Comparison of ENCODE assay signal across 20 mouse cellular contexts in the genomic region with DNA sequence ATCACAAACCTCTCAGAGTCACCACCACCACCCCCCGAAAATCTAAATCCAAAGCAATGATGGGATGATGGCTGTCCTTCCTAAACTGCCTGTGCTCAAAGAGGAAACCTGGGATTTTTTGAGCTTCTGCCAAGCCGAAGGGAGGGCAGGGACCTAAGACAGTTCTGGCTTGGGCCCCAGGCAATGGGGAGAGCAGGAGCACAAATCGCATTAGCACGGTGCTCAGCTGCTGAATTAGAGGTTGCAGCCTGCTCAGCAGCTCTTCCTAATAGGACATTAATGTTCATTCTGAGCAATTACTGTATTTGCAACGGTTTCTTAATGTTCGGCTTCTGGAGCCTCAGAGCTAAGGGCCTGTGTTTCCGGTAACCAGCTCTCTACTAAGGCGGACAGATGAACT. TPM values are rescaled to one million over a fixed set of nuclear protein-coding genes. Genes with fewer than 3 reads are reported as not detected.
DNase-seq lines count a peak whose midpoint lies in the region; ATAC-seq lines count a peak whose summit lies in the region.
"Had no signal": no experiment of that assay in that cellular context is flagged by ENCODE, and none has a peak within 500 bp of the region (broad histone marks: within the 10 kb centered on the region; RNA-seq: fewer than 3 reads in every experiment).

No protein-coding gene starts in this region.

- H3K9me3 ChIP-seq in midbrain, embryonic 13.5 days = no peaks in the 10 kb centered on the region
- no peaks in the 10 kb centered on the region for H3K9me3 ChIP-seq in midbrain, embryonic 10.5 days (replicated peaks)
- H3K9me3 ChIP-seq in hindbrain, embryonic 14.5 days (ENCODE audit: control insufficient read depth, low read length) = no peaks in the 10 kb centered on the region
- H3K9me3 ChIP-seq in neural tube, embryonic 14.5 days (ENCODE audit: control insufficient read depth, low read length) = no peaks in the 10 kb centered on the region
- no peaks in the 10 kb centered on the region for H3K9me3 ChIP-seq in kidney, embryonic 16.5 days (ENCODE audit: low read length)
- H3K9me3 ChIP-seq: embryonic facial prominence, embryonic 15.5 days; limb, embryonic 13.5 days; lung, embryonic 15.5 days had no signal

- DNase-seq in cerebellum, postnatal 10 days = peak; percentile 81 to 82
- DNase-seq in cerebellum, adult 9-11 months = no peak
- no peak for DNase-seq in midbrain, embryonic 10.5 days (ENCODE audit: low spot score)
- no peak for DNase-seq in hindbrain, embryonic 14.5 days (ENCODE audit: low spot score)
- DNase-seq in layer of hippocampus, adult 11-12 months (ENCODE audit: low spot score) = no peak
- DNase-seq: adrenal gland, postnatal 36 days; cerebellum, adult 8-10 months; heart, postnatal 14 days; kidney, adult 8-10 months; kidney, postnatal 36 days; lung, postnatal 4 days had no signal

- ATAC-seq in midbrain, embryonic 13.5 days = 0 out of 2 replicates have a peak, but pooled peaks have one; percentile 18
- ATAC-seq in hindbrain, embryonic 14.5 days (ENCODE audit: low FRiP score) = peak; percentile 86
- peak; percentile 70 for ATAC-seq in neural tube, embryonic 14.5 days (ENCODE audit: low read depth)
- no peak for ATAC-seq in kidney, embryonic 16.5 days (ENCODE audit: low FRiP score, low TSS enrichment)
- ATAC-seq: CD4-positive, CD25-positive, alpha-beta regulatory T cell, adult 4 months had no signal

- no peaks in the 10 kb centered on the region; the same call in 1 of the 2 replicates for H3K27me3 ChIP-seq in midbrain, embryonic 13.5 days
- H3K27me3 ChIP-seq in midbrain, embryonic 10.5 days (ENCODE audit: low read depth, poor library complexity, severe bottlenecking) = peaks cover 26% of the 10 kb centered on the region; the same call in 1 of the 2 replicates
- no peaks in the 10 kb centered on the region for H3K27me3 ChIP-seq in hindbrain, embryonic 14.5 days (ENCODE audit: control insufficient read depth, insufficient read depth, low read length)
- no peaks in the 10 kb centered on the region for H3K27me3 ChIP-seq in neural tube, embryonic 14.5 days (ENCODE audit: control insufficient read depth, insufficient read depth, low read length)
- no peaks in the 10 kb centered on the region for H3K27me3 ChIP-seq in kidney, embryonic 16.5 days (ENCODE audit: insufficient read depth, low read length)
- H3K27me3 ChIP-seq: embryonic facial prominence, embryonic 15.5 days; limb, embryonic 13.5 days; lung, embryonic 15.5 days had no signal

- H3K36me3 ChIP-seq in midbrain, embryonic 13.5 days = no peaks in the 10 kb centered on the region
- no peaks in the 10 kb centered on the region for H3K36me3 ChIP-seq in midbrain, embryonic 10.5 days
- no peaks in the 10 kb centered on the region for H3K36me3 ChIP-seq in hindbrain, embryonic 14.5 days (replicated peaks; ENCODE audit: control insufficient read depth, insufficient read depth)
- H3K36me3 ChIP-seq in neural tube, embryonic 14.5 days (ENCODE audit: control insufficient read depth, insufficient read depth, low read length) = no peaks in the 10 kb centered on the region
- no peaks in the 10 kb centered on the region for H3K36me3 ChIP-seq in kidney, embryonic 16.5 days (ENCODE audit: insufficient read depth, low read length)
- H3K36me3 ChIP-seq: embryonic facial prominence, embryonic 15.5 days; limb, embryonic 13.5 days; lung, embryonic 15.5 days had no signal

- no peak overlapping the region for H3K9ac ChIP-seq in midbrain, embryonic 13.5 days (replicated peaks)
- no peak overlapping the region for H3K9ac ChIP-seq in hindbrain, embryonic 14.5 days
- no peak overlapping the region for H3K9ac ChIP-seq in neural tube, embryonic 14.5 days (replicated peaks; ENCODE audit: low read depth, low read length)
- no peak overlapping the region for H3K9ac ChIP-seq in kidney, embryonic 16.5 days (replicated peaks; ENCODE audit: low read length)
- H3K9ac ChIP-seq: embryonic facial prominence, embryonic 15.5 days; limb, embryonic 13.5 days; liver, embryonic 14.5 days; lung, embryonic 15.5 days had no signal

- WGBS in midbrain, embryonic 13.5 days = 69% methylated on average over 8 of the region's 8 CpGs
- WGBS in midbrain, embryonic 10.5 days = 83% methylated on average over 8 of the region's 8 CpGs
- WGBS in hindbrain, embryonic 14.5 days = 50% methylated on average over 8 of the region's 8 CpGs
- WGBS in neural tube, embryonic 14.5 days = 47% methylated on average over 8 of the region's 8 CpGs
- WGBS in kidney, embryonic 16.5 days = 82% methylated on average over 8 of the region's 8 CpGs

- no peak overlapping the region for H3K4me3 ChIP-seq in midbrain, embryonic 13.5 days (replicated peaks)
- H3K4me3 ChIP-seq in midbrain, embryonic 10.5 days = no peak overlapping the region
- H3K4me3 ChIP-seq in hindbrain, embryonic 14.5 days (replicated peaks; ENCODE audit: low read length) = no peak overlapping the region
- H3K4me3 ChIP-seq in neural tube, embryonic 14.5 days (ENCODE audit: low read depth, low read length) = no peak overlapping the region
- no peak overlapping the region for H3K4me3 ChIP-seq in kidney, embryonic 16.5 days (ENCODE audit: low read length)
- H3K4me3 ChIP-seq: embryonic facial prominence, embryonic 15.5 days; limb, embryonic 13.5 days; lung, embryonic 15.5 days had no signal

- H3K4me2 ChIP-seq in midbrain, embryonic 13.5 days (replicated peaks) = no peak overlapping the region
- no peak overlapping the region for H3K4me2 ChIP-seq in hindbrain, embryonic 14.5 days (replicated peaks)
- H3K4me2 ChIP-seq in neural tube, embryonic 14.5 days (ENCODE audit: low read depth, low read length) = no peak overlapping the region
- no peak overlapping the region for H3K4me2 ChIP-seq in kidney, embryonic 16.5 days (replicated peaks; ENCODE audit: low read depth, low read length)
- H3K4me2 ChIP-seq: embryonic facial prominence, embryonic 15.5 days; heart, embryonic 11.5 days; limb, embryonic 13.5 days; lung, embryonic 15.5 days had no signal

- no peak overlapping the region for H3K27ac ChIP-seq in midbrain, embryonic 13.5 days
- H3K27ac ChIP-seq in midbrain, embryonic 10.5 days (replicated peaks) = no peak overlapping the region
- 0 out of 2 replicates have a peak overlapping the region, but pooled peaks have one; percentile 9 for H3K27ac ChIP-seq in hindbrain, embryonic 14.5 days
- H3K27ac ChIP-seq in neural tube, embryonic 14.5 days (ENCODE audit: low read depth, low read length) = no peak overlapping the region; the same call in 1 of the 2 replicates
- H3K27ac ChIP-seq in kidney, embryonic 16.5 days (ENCODE audit: low read length) = no peak overlapping the region
- H3K27ac ChIP-seq: embryonic facial prominence, embryonic 15.5 days; limb, embryonic 13.5 days; liver, embryonic 14.5 days; lung, embryonic 15.5 days had no signal

- peaks cover 22% of the 10 kb centered on the region for H3K4me1 ChIP-seq in midbrain, embryonic 13.5 days (replicated peaks)
- H3K4me1 ChIP-seq in midbrain, embryonic 10.5 days = peaks cover 31% of the 10 kb centered on the region
- peaks cover 22% of the 10 kb centered on the region; the same call in 1 of the 2 replicates for H3K4me1 ChIP-seq in hindbrain, embryonic 14.5 days (replicated peaks; ENCODE audit: control insufficient read depth, insufficient read depth, low read length)
- peaks cover 11% of the 10 kb centered on the region; the same call in 1 of the 2 replicates for H3K4me1 ChIP-seq in neural tube, embryonic 14.5 days (ENCODE audit: control insufficient read depth, insufficient read depth, low read length)
- 0 out of 2 replicates have a peak, but pooled peaks cover 5% of the 10 kb centered on the region for H3K4me1 ChIP-seq in kidney, embryonic 16.5 days (ENCODE audit: insufficient read depth, low read length)
- H3K4me1 ChIP-seq: embryonic facial prominence, embryonic 15.5 days; limb, embryonic 13.5 days; lung, embryonic 15.5 days had no signal

RNA-seq across cellular contexts. Expression of gene Tmem220, which starts 17.0 kb away (rescaled TPM):
- polyA plus RNA-seq in midbrain, embryonic 13.5 days (2015; fragmentation: Nextera tagmentation; extraction: Ambion mirVana) = 0.89 and 0.93 TPM in 2 replicates
- polyA plus RNA-seq in midbrain, embryonic 10.5 days (2016; fragmentation: Nextera tagmentation; extraction: Ambion mirVana) = 0.99 and 1.1 TPM in 2 replicates
- polyA plus RNA-seq in hindbrain, embryonic 14.5 days (2014; fragmentation: Nextera tagmentation; extraction: Ambion mirVana) = 0.59 and 1.1 TPM in 2 replicates
- polyA plus RNA-seq in neural tube, embryonic 14.5 days (2014; fragmentation: Nextera tagmentation; extraction: Ambion mirVana) = 0.64 and 0.93 TPM in 2 replicates
- polyA plus RNA-seq in kidney, embryonic 16.5 days (2015; fragmentation: Nextera tagmentation; extraction: Ambion mirVana) = 1.8 and 2.3 TPM in 2 replicates

RNA-seq across cellular contexts. Expression of gene Adprm, which starts 44.4 kb away (rescaled TPM):
- 37.0 and 38.5 TPM in 2 replicates for polyA plus RNA-seq in midbrain, embryonic 13.5 days (2015; fragmentation: Nextera tagmentation; extraction: Ambion mirVana)
- polyA plus RNA-seq in midbrain, embryonic 10.5 days (2016; fragmentation: Nextera tagmentation; extraction: Ambion mirVana) = 30.0 and 37.6 TPM in 2 replicates
- polyA plus RNA-seq in hindbrain, embryonic 14.5 days (2014; fragmentation: Nextera tagmentation; extraction: Ambion mirVana) = 32.4 and 37.0 TPM in 2 replicates
- 34.5 and 35.1 TPM in 2 replicates for polyA plus RNA-seq in neural tube, embryonic 14.5 days (2014; fragmentation: Nextera tagmentation; extraction: Ambion mirVana)
- polyA plus RNA-seq in kidney, embryonic 16.5 days (2015; fragmentation: Nextera tagmentation; extraction: Ambion mirVana) = 29.9 TPM in 2 replicates

RNA-seq across cellular contexts. Expression of gene Sco1, which starts 44.5 kb away (rescaled TPM):
- 15.1 and 16.4 TPM in 2 replicates for polyA plus RNA-seq in midbrain, embryonic 13.5 days (2015; fragmentation: Nextera tagmentation; extraction: Ambion mirVana)
- polyA plus RNA-seq in midbrain, embryonic 10.5 days (2016; fragmentation: Nextera tagmentation; extraction: Ambion mirVana) = 20.3 and 22.5 TPM in 2 replicates
- 10.2 and 11.7 TPM in 2 replicates for polyA plus RNA-seq in hindbrain, embryonic 14.5 days (2014; fragmentation: Nextera tagmentation; extraction: Ambion mirVana)
- 14.4 and 15.7 TPM in 2 replicates for polyA plus RNA-seq in neural tube, embryonic 14.5 days (2014; fragmentation: Nextera tagmentation; extraction: Ambion mirVana)
- 16.3 and 17.7 TPM in 2 replicates for polyA plus RNA-seq in kidney, embryonic 16.5 days (2015; fragmentation: Nextera tagmentation; extraction: Ambion mirVana)

RNA-seq across cellular contexts. Expression of gene Tmem238l, which starts 51.5 kb away (rescaled TPM):
- not detected in 2 replicates for polyA plus RNA-seq in midbrain, embryonic 13.5 days (2015; fragmentation: Nextera tagmentation; extraction: Ambion mirVana)
- not detected in 2 replicates for polyA plus RNA-seq in midbrain, embryonic 10.5 days (2016; fragmentation: Nextera tagmentation; extraction: Ambion mirVana)
- not detected in 2 replicates for polyA plus RNA-seq in hindbrain, embryonic 14.5 days (2014; fragmentation: Nextera tagmentation; extraction: Ambion mirVana)
- not detected in 2 replicates for polyA plus RNA-seq in neural tube, embryonic 14.5 days (2014; fragmentation: Nextera tagmentation; extraction: Ambion mirVana)
- 0.35 TPM in 1 of 2 replicates, not detected in the other for polyA plus RNA-seq in kidney, embryonic 16.5 days (2015; fragmentation: Nextera tagmentation; extraction: Ambion mirVana)
- polyA plus RNA-seq: CD4-positive, CD25-positive, alpha-beta regulatory T cell, adult 4 months; limb, embryonic 13.5 days; liver, embryonic 14.5 days; lung, embryonic 15.5 days had no signal

Comparison
In these comparisons a context has a peak if more than half of its experiments do, and no peak if none do; other contexts are left out.
1. DNase-seq: peak in cerebellum, postnatal 10 days (2 of 2); none in cerebellum, adult 9-11 months (single experiment), midbrain, embryonic 10.5 days (single experiment), hindbrain, embryonic 14.5 days (single experiment) and layer of hippocampus, adult 11-12 months (single experiment).